Mouse (Mus musculus): ENCODE data around the gene Mpp2. TPM values are rescaled to one million over a fixed set of nuclear protein-coding genes. Genes with fewer than 3 reads are reported as not detected.
A peak's percentile ranks its signal among the peaks of the same experiment; 100 is the strongest.

The Mpp2 gene
- polyA plus RNA-seq, 1 experiment from 2014 or later: 6.0 TPM

DNA sequence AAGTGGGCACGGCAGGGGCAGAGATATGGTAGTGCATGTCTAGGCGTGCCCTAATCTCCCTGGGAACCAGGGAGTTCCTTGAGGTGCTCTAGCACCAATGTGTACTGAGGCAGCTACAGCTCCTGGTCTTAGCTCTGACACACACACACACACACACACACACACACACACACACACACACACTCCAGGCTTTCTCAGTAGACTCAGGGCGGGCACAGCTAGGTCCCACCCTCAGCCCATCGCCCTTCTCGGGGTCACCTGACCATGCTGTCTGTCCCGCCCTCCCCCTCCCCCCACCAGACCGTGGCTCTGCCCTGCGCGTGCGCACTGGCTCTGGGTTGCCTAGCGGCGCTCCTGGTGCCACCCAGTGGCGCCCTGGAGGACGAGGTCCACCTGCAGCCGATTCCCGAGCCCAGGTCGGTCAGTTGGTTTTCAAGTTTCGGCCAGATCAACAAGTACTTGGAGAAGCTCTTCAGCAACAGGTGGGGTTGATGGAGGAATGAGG is 8.6 kb upstream of the Mpp2 start:
- H3K4me1 ChIP-seq (replicated peaks): peaks cover 16% of the 10 kb centered on the region
- no peaks in the 10 kb centered on the region for H3K36me3 ChIP-seq
- no peak overlapping the region for H3K27ac ChIP-seq
- peaks cover 39% of the 10 kb centered on the region for H3K27me3 ChIP-seq
- WGBS: 3% methylated on average over 18 of the region's 18 CpGs
- peak overlapping the region; percentile 64 for H3K4me2 ChIP-seq
- H3K4me3 ChIP-seq: peak overlapping the region; percentile 31
- peak; percentile 90 for ATAC-seq (replicated peaks; ENCODE audit: insufficient number of reproducible peaks, insufficient read depth, low FRiP score, low read depth)
- peak overlapping the region; percentile 31; the same call in 1 of the 2 replicates for H3K9ac ChIP-seq
- no peaks in the 10 kb centered on the region for H3K9me3 ChIP-seq (replicated peaks)

DNA sequence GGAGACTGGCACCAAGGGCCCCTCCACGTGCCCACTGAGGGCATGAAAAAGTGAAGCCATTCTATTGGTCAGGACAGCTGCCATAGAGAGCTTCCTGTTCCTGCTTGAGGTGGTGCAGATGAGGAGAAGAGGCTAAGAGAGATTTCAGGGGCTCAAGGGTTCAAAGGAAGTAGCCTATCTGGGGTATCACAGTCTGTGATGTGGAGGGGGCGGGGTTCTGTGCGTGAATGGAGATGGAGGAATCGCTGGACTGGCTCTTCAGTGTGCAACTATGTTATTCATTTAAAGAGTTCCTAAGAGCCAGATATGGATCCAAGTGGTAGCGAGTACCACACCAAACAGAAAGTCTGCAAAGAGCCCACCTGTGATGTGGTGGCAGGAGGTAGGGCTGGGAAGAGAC is 8.1 kb upstream of the Mpp2 start:
- no peak overlapping the region for H3K27ac ChIP-seq
- ATAC-seq (replicated peaks; ENCODE audit: insufficient number of reproducible peaks, insufficient read depth, low FRiP score, low read depth): no peak
- H3K4me3 ChIP-seq: peak overlapping the region; percentile 31
- 0 out of 2 replicates have a peak overlapping the region, but pooled peaks have one; percentile 13 for H3K9ac ChIP-seq
- 58% methylated on average over 5 of the region's 5 CpGs for WGBS
- H3K4me2 ChIP-seq: peak overlapping the region; percentile 64
- peaks cover 16% of the 10 kb centered on the region for H3K4me1 ChIP-seq (replicated peaks)
- peaks cover 34% of the 10 kb centered on the region for H3K27me3 ChIP-seq
- no peaks in the 10 kb centered on the region for H3K9me3 ChIP-seq (replicated peaks)
- H3K36me3 ChIP-seq: no peaks in the 10 kb centered on the region

DNA sequence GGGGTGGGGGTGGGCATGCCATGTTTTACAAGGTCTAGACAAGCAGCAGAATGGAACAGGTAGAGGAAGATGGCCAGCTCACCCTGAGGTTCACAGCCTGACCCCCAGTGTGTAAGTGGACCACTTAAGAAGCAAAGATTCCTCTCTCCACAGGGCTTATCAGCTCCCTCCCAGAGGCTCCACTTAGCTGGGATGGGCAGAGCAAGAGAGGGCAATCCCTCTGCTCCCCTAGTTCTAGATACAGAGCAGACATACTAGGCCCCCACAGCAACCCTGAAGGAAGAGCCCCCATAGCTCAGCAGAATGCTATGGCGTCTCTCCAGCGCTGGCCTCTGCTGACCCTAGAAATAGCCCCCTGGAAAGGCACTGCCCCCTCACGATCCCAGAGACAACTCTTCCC is 7.4 kb upstream of the Mpp2 start:
- WGBS: 71% methylated on average over 3 of the region's 3 CpGs
- Histone ChIP-seq H3K27ac (no peak overlapping the region), H3K9me3 (replicated peaks) (no peaks in the 10 kb centered on the region), H3K4me1 (replicated peaks) (peaks cover 16% of the 10 kb centered on the region), H3K4me3 (no peak overlapping the region), H3K9ac (no peak overlapping the region), H3K4me2 (no peak overlapping the region), H3K27me3 (peaks cover 26% of the 10 kb centered on the region), H3K36me3 (no peaks in the 10 kb centered on the region)
- no peak for ATAC-seq (replicated peaks; ENCODE audit: insufficient number of reproducible peaks, insufficient read depth, low FRiP score, low read depth)

DNA sequence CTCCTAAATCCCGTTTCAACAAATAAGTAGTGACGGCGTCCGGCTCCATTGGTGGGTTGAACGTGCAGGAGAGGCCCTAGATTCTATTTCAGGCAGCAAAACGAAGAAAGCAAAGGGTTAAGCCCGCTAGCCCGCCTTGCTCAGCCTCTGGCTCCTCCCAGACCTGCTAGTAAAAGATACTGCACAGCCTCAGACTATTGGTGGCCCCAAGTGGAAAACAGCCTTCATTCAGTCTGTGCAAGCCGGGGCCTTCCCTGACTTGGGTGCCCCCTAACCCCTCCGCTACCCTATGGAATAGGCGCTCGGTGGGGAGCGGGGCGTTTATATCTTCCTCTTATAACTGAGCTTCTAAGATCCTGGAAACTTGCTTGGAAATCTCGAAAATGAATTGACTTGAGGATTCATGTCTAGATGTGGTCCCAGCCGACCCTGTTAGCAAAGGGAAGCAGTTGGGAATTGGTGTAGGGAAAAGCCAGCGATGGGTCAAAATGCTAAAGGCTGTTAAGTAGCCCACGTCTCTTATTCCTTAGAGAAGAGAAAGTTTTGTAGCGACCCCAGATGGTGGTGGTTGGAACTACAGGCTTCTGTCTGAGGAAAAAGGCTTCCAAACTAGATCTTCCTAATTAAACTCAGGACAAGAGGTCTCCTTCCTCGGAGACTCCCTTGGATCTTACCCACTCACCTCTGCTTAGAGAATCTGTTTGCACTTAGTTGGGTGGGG is 933 bp upstream of the Mpp2 start:
- Histone ChIP-seq H3K4me3 (peak overlapping the region; percentile 81), H3K36me3 (no peaks in the 10 kb centered on the region), H3K4me1 (replicated peaks) (peaks cover 20% of the 10 kb centered on the region), H3K9ac (peak overlapping the region; percentile 73), H3K27me3 (no peaks in the 10 kb centered on the region), H3K27ac (peak overlapping the region; percentile 86), H3K9me3 (replicated peaks) (no peaks in the 10 kb centered on the region), H3K4me2 (peak overlapping the region; percentile 97)
- under 1% methylated on average over 20 of the region's 20 CpGs for WGBS
- ATAC-seq (replicated peaks; ENCODE audit: insufficient number of reproducible peaks, insufficient read depth, low FRiP score, low read depth): peak; percentile 42

DNA sequence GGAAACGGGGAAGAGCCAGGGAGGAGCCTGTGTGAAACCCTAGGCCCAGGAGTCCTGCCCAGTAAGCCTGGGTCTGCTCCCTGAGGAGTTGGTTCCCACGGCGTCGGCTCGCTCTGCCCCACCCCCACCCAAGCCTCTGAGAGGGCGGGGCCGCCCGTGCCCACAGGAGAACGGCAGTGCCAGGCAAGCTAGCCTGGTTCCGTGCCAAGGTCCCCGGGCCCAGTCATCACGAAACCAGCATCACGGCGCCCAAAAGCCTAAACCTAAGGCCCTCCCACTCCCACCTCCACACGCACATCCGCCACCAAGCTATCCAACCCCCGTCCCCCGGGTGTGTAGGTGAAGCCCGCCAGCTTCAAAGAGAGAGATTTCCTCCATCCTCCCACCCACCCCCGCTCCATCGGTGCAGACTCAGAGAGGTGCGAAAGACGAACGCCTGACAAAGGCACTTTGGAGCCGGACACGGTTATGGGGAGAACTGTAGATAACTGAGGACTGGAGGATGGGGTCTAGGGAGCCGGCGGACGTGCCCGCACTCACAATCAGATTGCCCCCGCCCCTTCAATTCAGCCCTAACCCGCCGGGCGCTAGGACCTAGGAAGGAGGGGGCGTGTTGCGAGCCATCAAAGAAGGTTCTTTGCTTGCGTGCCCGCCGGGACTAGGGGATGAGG is 1.1 kb downstream of the Mpp2 start:
- peak overlapping the region; percentile 73 for H3K9ac ChIP-seq
- peak; percentile 66 for ATAC-seq (replicated peaks; ENCODE audit: insufficient number of reproducible peaks, insufficient read depth, low FRiP score, low read depth)

DNA sequence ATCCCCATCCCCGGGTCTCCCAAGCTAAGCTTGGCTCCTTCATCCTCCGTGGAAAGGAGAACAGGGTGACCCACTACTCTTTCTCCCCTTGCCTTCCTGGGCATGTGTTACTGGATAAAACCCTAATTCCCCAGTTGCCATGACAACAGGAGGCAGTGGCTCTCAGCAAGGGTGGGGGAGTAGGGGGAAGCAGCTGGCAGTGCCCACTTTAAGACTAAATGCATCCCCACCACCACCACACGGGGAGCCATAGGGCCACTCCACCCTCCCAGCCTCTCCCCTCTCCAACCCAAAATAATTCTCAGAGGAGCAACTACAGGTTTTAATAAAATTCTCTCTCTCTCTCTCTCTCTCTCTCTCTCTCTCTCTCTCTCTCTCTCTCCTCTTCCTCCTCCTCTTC is 2.0 kb downstream of the Mpp2 start:
- Histone ChIP-seq H3K9ac (no peak overlapping the region; the same call in 1 of the 2 replicates), H3K4me2 (peak overlapping the region; percentile 97), H3K27ac (peak overlapping the region; percentile 86; the same call in 1 of the 2 replicates), H3K4me3 (peak overlapping the region; percentile 81), H3K9me3 (replicated peaks) (no peaks in the 10 kb centered on the region), H3K36me3 (no peaks in the 10 kb centered on the region), H3K4me1 (replicated peaks) (peaks cover 33% of the 10 kb centered on the region), H3K27me3 (no peaks in the 10 kb centered on the region)
- WGBS: 16% methylated on average over 3 of the region's 3 CpGs
- ATAC-seq (replicated peaks; ENCODE audit: insufficient number of reproducible peaks, insufficient read depth, low FRiP score, low read depth): no peak

More for the DNA sequence above, 1.1 kb downstream of the Mpp2 start:
- Histone ChIP-seq H3K4me1 (replicated peaks) (peaks cover 30% of the 10 kb centered on the region), H3K9me3 (replicated peaks) (no peaks in the 10 kb centered on the region), H3K27ac (peak overlapping the region; percentile 86), H3K36me3 (no peaks in the 10 kb centered on the region), H3K4me3 (peak overlapping the region; percentile 81), H3K27me3 (no peaks in the 10 kb centered on the region), H3K4me2 (peak overlapping the region; percentile 97)
- under 1% methylated on average over 39 of the region's 39 CpGs for WGBS

DNA sequence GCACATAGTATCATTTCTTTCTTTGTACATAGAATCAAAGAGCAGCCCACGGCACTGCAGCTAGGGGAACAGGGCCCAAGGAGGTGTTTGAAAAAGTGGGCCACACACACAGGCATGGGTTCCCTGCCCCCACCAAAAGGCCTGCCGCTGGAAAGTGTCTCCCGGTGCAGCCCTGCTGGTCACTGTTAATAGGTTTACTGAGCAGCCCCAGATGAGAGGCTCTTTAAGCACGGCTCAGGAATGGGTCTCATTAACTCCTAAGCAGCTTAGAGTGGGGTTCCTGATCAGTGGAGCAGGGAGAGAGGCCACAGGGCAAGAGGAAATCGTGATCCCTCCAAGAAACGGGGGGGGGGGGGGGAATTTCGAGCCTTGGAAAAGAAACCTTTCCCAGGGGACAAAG is 4.2 kb downstream of the Mpp2 start:
- Histone ChIP-seq H3K9me3 (replicated peaks) (no peaks in the 10 kb centered on the region), H3K27ac (no peak overlapping the region), H3K4me1 (replicated peaks) (peaks cover 28% of the 10 kb centered on the region), H3K9ac (no peak overlapping the region), H3K27me3 (no peaks in the 10 kb centered on the region), H3K36me3 (no peaks in the 10 kb centered on the region), H3K4me3 (no peak overlapping the region), H3K4me2 (no peak overlapping the region)
- no peak for ATAC-seq (replicated peaks; ENCODE audit: insufficient number of reproducible peaks, insufficient read depth, low FRiP score, low read depth)
- 55% methylated on average over 7 of the region's 7 CpGs for WGBS

DNA sequence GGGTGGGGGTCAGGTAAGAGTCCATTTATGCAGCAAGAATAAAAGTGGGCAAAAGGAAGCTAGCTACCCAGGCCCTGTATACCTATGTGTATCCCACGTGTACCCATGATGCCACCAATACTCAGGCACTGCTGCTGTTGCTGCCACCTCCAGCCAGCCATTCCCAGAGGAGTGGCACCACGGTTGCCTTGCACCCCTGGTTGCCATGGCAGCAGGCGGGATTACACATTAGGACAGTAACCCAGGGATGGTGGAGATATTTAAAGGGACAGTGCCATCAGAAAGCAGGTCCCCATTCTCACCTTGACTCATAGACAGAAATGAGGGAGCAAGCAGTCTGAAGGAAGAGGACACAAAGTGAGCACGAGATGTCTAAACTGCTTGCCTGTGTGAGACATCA is 5.1 kb downstream of the Mpp2 start:
- no peak overlapping the region for H3K4me2 ChIP-seq
- WGBS: 57% methylated on average over 4 of the region's 4 CpGs
- no peak overlapping the region for H3K9ac ChIP-seq
- peaks cover 22% of the 10 kb centered on the region for H3K4me1 ChIP-seq (replicated peaks)
- no peak overlapping the region for H3K4me3 ChIP-seq
- H3K27ac ChIP-seq: no peak overlapping the region
- ATAC-seq (replicated peaks; ENCODE audit: insufficient number of reproducible peaks, insufficient read depth, low FRiP score, low read depth): no peak
- H3K27me3 ChIP-seq: no peaks in the 10 kb centered on the region
- H3K9me3 ChIP-seq (replicated peaks): no peaks in the 10 kb centered on the region
- no peaks in the 10 kb centered on the region for H3K36me3 ChIP-seq

DNA sequence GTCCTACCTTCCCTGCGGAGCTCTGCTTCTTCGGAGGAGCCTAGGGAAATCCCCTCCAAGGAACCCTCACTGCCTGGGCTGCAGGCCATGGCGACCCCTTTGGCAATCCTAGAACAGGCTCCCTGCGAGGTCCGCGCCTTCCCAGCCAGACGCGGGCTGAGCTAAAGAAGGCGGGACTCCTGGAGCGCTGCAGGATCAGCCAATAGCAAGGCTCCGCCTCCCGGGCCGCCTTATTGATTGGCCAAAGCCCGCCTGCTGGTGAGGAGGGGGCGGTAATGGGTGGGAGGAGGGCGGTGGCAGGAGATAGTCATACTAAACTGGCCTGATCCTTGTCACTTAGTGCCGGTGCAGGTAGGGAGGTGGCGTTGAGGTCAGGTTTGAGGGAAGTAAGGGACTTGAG is 6.0 kb downstream of the Mpp2 start:
- 1% methylated on average over 18 of the region's 18 CpGs for WGBS

DNA sequence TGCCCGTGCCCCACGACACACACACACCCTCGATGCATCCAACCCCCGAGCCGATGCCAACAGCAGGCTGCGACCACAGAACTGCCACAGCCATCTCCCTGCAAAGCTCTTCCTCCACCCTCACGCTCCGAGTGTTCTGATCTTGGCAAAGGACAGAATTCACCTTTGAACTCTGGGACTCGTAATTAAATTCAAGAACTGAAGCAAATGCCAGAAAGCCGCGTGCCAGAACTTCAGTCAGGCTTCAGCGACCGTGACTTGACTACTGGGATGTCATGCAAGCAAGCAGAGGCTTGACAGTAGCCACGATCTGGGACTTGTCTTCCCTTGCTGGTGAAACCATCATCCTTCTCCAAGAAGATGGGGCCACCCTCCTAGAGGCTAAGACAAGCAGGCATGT is 14.6 kb downstream of the Mpp2 start:
- no peak for ATAC-seq (replicated peaks; ENCODE audit: insufficient number of reproducible peaks, insufficient read depth, low FRiP score, low read depth)
- Histone ChIP-seq H3K4me2 (no peak overlapping the region), H3K36me3 (no peaks in the 10 kb centered on the region), H3K9ac (no peak overlapping the region), H3K27me3 (0 out of 2 replicates have a peak, but pooled peaks cover 4% of the 10 kb centered on the region), H3K27ac (no peak overlapping the region), H3K4me3 (no peak overlapping the region), H3K4me1 (replicated peaks) (peaks cover 7% of the 10 kb centered on the region), H3K9me3 (replicated peaks) (no peaks in the 10 kb centered on the region)
- WGBS: 77% methylated on average over 14 of the region's 14 CpGs

More for the DNA sequence above, 6.0 kb downstream of the Mpp2 start:
- Histone ChIP-seq H3K36me3 (no peaks in the 10 kb centered on the region), H3K4me1 (replicated peaks) (peaks cover 20% of the 10 kb centered on the region), H3K4me3 (peak overlapping the region; percentile 46), H3K9ac (peak overlapping the region; percentile 61), H3K4me2 (peak overlapping the region; percentile 81), H3K27me3 (no peaks in the 10 kb centered on the region), H3K9me3 (replicated peaks) (no peaks in the 10 kb centered on the region), H3K27ac (no peak overlapping the region)
- ATAC-seq (replicated peaks; ENCODE audit: insufficient number of reproducible peaks, insufficient read depth, low FRiP score, low read depth): peak; percentile 82

DNA sequence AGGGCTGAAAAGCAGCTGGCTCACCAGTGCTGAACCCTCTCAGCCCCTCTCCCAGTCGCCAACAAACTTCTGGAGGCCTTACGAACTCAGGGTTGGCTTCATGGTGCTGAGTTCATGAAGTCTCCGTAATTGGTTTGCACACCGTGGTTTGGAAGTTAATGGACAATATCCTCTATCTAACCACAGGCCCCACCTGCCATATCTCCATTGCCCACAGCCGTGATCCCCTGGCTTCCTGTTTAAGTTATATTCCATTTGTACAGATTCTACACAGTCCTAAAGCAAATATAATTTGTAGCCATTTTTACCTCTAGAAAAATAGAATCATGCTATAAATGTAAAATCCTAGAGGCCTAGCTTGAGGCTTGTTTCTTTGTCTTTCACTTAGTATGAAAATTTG is 15.6 kb downstream of the Mpp2 start:
- H3K4me2 ChIP-seq: no peak overlapping the region
- H3K27me3 ChIP-seq: 0 out of 2 replicates have a peak, but pooled peaks cover 4% of the 10 kb centered on the region
- no peak overlapping the region for H3K27ac ChIP-seq
- H3K9me3 ChIP-seq (replicated peaks): no peaks in the 10 kb centered on the region
- no peak overlapping the region for H3K4me3 ChIP-seq
- WGBS: 71% methylated on average over 5 of the region's 5 CpGs
- H3K36me3 ChIP-seq: no peaks in the 10 kb centered on the region
- H3K9ac ChIP-seq: no peak overlapping the region
- H3K4me1 ChIP-seq (replicated peaks): peaks cover 7% of the 10 kb centered on the region
- ATAC-seq (replicated peaks; ENCODE audit: insufficient number of reproducible peaks, insufficient read depth, low FRiP score, low read depth): no peak

Measured in heart, embryonic 15.5 days (tissue).